ENCODE assay signal across 8 mouse cellular contexts in genomic region chr11:77348142-77348741, GRCm38 (mm10).
A peak's percentile ranks its signal among the peaks of the same experiment; 100 is the strongest.
DNase-seq lines count a peak whose midpoint lies in the region; ATAC-seq and TF ChIP-seq lines count a peak whose summit lies in the region.

No protein-coding gene starts in this region.

- peak overlapping the region; percentile 25 for H3ac ChIP-seq in C2C12 (ENCODE audit: control insufficient read depth, insufficient read length, low read depth)

- DNase-seq in brain, embryonic 14.5 days (ENCODE audit: low read depth), result peak; percentile 86
- DNase-seq in liver, adult 2 months (ENCODE audit: extremely low read depth, low read depth, low spot score), result peak; percentile 76
- DNase-seq in spleen, postnatal 36 days (ENCODE audit: low spot score in 2 of 2), result peak; percentile 93 to 94

- WGBS in heart, embryonic 11.5 days (ENCODE audit: insufficient replicate concordance), result under 1% methylated on average over 52 of the region's 54 CpGs
- WGBS in kidney, embryonic 15.5 days, result under 1% methylated on average over 54 of the region's 54 CpGs
- under 1% methylated on average over 54 of the region's 54 CpGs for WGBS in liver, adult 2 months

- H3K9me3 ChIP-seq in heart, embryonic 11.5 days (replicated peaks; ENCODE audit: control insufficient read depth, low read length), result no peaks in the 10 kb centered on the region
- H3K9me3 ChIP-seq in kidney, embryonic 15.5 days (replicated peaks), result no peaks in the 10 kb centered on the region

- no peak for TF ChIP-seq CTCF in C2C12 (IDR thresholded peaks at IDR 0.05; ENCODE audit: control insufficient read depth, insufficient read depth, insufficient read length)
- TF ChIP-seq CTCF in brain, embryonic 14.5 days (IDR thresholded peaks at IDR 0.05; ENCODE audit: borderline replicate concordance, extremely low read depth, insufficient read depth, insufficient read length), result no peak
- TF ChIP-seq CTCF in liver, adult 2 months (IDR thresholded peaks at IDR 0.05; ENCODE audit: low read depth, low read length), result no peak

- no peaks in the 10 kb centered on the region for H3K79me2 ChIP-seq in C2C12 (ENCODE audit: control insufficient read depth, insufficient read depth)
- peaks cover 11% of the 10 kb centered on the region; the same call in 1 of the 2 replicates for H3K79me2 ChIP-seq in liver, adult 2 months (ENCODE audit: control insufficient read depth, insufficient read depth, low read length)

- H3K4me2 ChIP-seq in heart, embryonic 11.5 days, result peak overlapping the region; percentile 62
- H3K4me2 ChIP-seq in kidney, embryonic 15.5 days, result peak overlapping the region; percentile 79

- TF ChIP-seq POLR2A in brain, embryonic 14.5 days (IDR thresholded peaks at IDR 0.05; ENCODE audit: borderline replicate concordance, extremely low read depth, insufficient read depth, insufficient read length, poor library complexity, severe bottlenecking), result 0 out of 2 replicates have a peak, but pooled peaks have one; percentile 28
- peak; percentile 91 for TF ChIP-seq POLR2A in liver, adult 2 months (IDR thresholded peaks at IDR 0.05; ENCODE audit: extremely low read depth, insufficient read depth, low read length)

- peak; percentile 94 for ATAC-seq in erythroblast, adult 5-6 weeks (replicated peaks; ENCODE audit: low FRiP score, poor library complexity, severe bottlenecking)
- ATAC-seq in heart, embryonic 11.5 days (replicated peaks; ENCODE audit: insufficient number of reproducible peaks, low FRiP score, low TSS enrichment), result peak; percentile 97
- ATAC-seq in kidney, embryonic 15.5 days (replicated peaks; ENCODE audit: low FRiP score), result peak; percentile 99
- ATAC-seq in monocyte, adult 5-6 weeks (replicated peaks; ENCODE audit: insufficient number of reproducible peaks, low FRiP score, low TSS enrichment, poor library complexity, severe bottlenecking), result peak; percentile 84

- no peaks in the 10 kb centered on the region for H3K27me3 ChIP-seq in C2C12 (ENCODE audit: control insufficient read depth, insufficient read depth, insufficient read length)
- no peaks in the 10 kb centered on the region for H3K27me3 ChIP-seq in heart, embryonic 11.5 days (ENCODE audit: control insufficient read depth, insufficient read depth, low read length)
- H3K27me3 ChIP-seq in kidney, embryonic 15.5 days, result 0 out of 2 replicates have a peak, but pooled peaks cover 4% of the 10 kb centered on the region
- no peaks in the 10 kb centered on the region for H3K27me3 ChIP-seq in liver, adult 2 months (ENCODE audit: control insufficient read depth, insufficient read depth, low read length)

- no peaks in the 10 kb centered on the region for H3K36me3 ChIP-seq in C2C12 (ENCODE audit: control insufficient read depth, insufficient read depth)
- H3K36me3 ChIP-seq in heart, embryonic 11.5 days (ENCODE audit: control insufficient read depth, insufficient read depth, low read length), result no peaks in the 10 kb centered on the region
- H3K36me3 ChIP-seq in kidney, embryonic 15.5 days, result no peaks in the 10 kb centered on the region
- H3K36me3 ChIP-seq in liver, adult 2 months (ENCODE audit: control insufficient read depth, insufficient read depth, low read length), result no peaks in the 10 kb centered on the region

- no peaks in the 10 kb centered on the region for H3K4me1 ChIP-seq in heart, embryonic 11.5 days (ENCODE audit: control insufficient read depth, insufficient read depth, low read length)
- peaks cover 12% of the 10 kb centered on the region for H3K4me1 ChIP-seq in kidney, embryonic 15.5 days
- H3K4me1 ChIP-seq in liver, adult 2 months (ENCODE audit: control insufficient read depth, insufficient read depth, low read length), result peaks cover 6% of the 10 kb centered on the region; the same call in 1 of the 2 replicates

- peak overlapping the region; percentile 29 for H3K4me3 ChIP-seq in C2C12 (ENCODE audit: insufficient read depth, poor library complexity, severe bottlenecking)
- H3K4me3 ChIP-seq in heart, embryonic 11.5 days (ENCODE audit: low read depth, low read length), result peak overlapping the region; percentile 70
- peak overlapping the region; percentile 66 for H3K4me3 ChIP-seq in kidney, embryonic 15.5 days (replicated peaks)
- H3K4me3 ChIP-seq in liver, adult 2 months (ENCODE audit: insufficient read depth, low read depth, low read length), result peak overlapping the region; percentile 90

- H3K79me3 ChIP-seq in C2C12 (ENCODE audit: low read depth), result no peaks in the 10 kb centered on the region

- peak overlapping the region; percentile 82 for H3K27ac ChIP-seq in heart, embryonic 11.5 days (ENCODE audit: low read depth, low read length)
- peak overlapping the region; percentile 33; the same call in 1 of the 2 replicates for H3K27ac ChIP-seq in kidney, embryonic 15.5 days
- peak overlapping the region; percentile 79 for H3K27ac ChIP-seq in liver, adult 2 months (replicated peaks; ENCODE audit: insufficient read depth, low read depth, low read length)

- peak overlapping the region; percentile 79 for H3K9ac ChIP-seq in heart, embryonic 11.5 days (ENCODE audit: low read depth, low read length)
- H3K9ac ChIP-seq in kidney, embryonic 15.5 days, result peak overlapping the region; percentile 37
- peak overlapping the region; percentile 71 for H3K9ac ChIP-seq in liver, adult 2 months (ENCODE audit: low read depth, low read length)

TF ChIP-seq in C2C12, 6 proteins besides CTCF, POLR2A, EP300 and RAD21:
- TF ChIP-seq MYOG (IDR thresholded peaks at IDR 0.05; ENCODE audit: control insufficient read depth, extremely low read depth, insufficient read length), result no peak
- TF ChIP-seq FOSL1 (IDR thresholded peaks at IDR 0.05; ENCODE audit: insufficient read depth, low read length, poor library complexity, severe bottlenecking), result no peak
- TF ChIP-seq CEBPB (IDR thresholded peaks at IDR 0.05; ENCODE audit: low read depth), result no peak
- TF ChIP-seq USF1 (IDR thresholded peaks at IDR 0.05; ENCODE audit: low read depth), result no peak
- TF ChIP-seq MAX (IDR thresholded peaks at IDR 0.05), result no peak
- TF ChIP-seq MYOD1 (IDR thresholded peaks at IDR 0.05; ENCODE audit: control insufficient read depth, insufficient read length, low read depth), result no peak

Comparison
In these comparisons a context has a peak if more than half of its experiments do, and no peak if none do; other contexts are left out.
1. Peak in every context shown above with its lines: DNase-seq, ATAC-seq, H3K4me3 ChIP-seq and H3K27ac ChIP-seq.
2. H3K4me3 ChIP-seq: peak in every context shown above with its lines; median percentile 90 in liver, adult 2 months; 70 in heart, embryonic 11.5 days; 66 in kidney, embryonic 15.5 days; 29 in C2C12.